Mouse (Mus musculus): ENCODE data around the gene Zfp276.
A peak's percentile ranks its signal among the peaks of the same experiment; 100 is the strongest.

Zfp276 gene

DNA sequence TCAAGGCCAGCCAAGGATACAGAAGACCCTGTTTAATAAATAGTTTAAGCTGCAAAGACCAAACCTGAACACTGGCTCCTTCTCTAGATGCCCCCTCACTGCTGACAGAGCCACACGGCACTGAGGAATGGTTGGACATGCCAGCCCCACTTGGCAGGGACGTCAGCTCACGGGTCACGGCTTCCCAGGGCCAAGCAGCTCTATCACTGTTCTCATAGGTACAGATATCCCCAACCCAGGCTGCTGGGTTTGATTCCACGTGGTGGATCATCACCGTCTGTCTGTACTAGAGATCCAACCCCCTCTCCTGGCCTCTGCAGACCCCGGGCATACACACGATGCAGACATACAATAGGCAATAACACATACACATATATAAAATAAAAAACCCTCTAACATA, 36.7 kb downstream of the Zfp276 start:
- no peak for DNase-seq (ENCODE audit: low spot score)

- no peak for DNase-seq (ENCODE audit: low spot score)
Observed at GRCm38 (mm10) chr8:123291716-123292115, 37.7 kb downstream of the Zfp276 start.

- no peak for DNase-seq (ENCODE audit: low spot score)
Observed at GRCm38 (mm10) chr8:123292281-123292680, 38.3 kb downstream of the Zfp276 start.

DNA sequence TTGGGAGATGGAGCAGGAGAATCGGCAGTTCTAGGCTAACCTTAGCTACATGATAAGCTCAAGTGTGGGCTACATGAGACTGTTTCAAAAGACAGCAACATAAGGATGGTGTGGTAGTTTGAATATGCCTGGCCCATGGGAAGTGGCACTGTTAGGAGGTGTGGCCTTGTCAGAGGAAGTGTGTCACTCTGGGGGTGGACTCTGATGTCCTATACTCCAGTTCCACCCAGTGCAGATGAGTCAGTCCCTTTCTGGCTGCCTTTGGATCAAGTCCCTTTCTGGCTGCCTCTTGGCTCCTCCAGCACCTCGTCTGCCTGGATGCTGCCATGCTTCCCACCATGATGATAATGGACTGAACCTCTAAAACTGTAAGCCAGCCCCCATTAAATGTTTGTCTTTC, 38.8 kb downstream of the Zfp276 start:
- no peak for DNase-seq (ENCODE audit: low spot score)

DNA sequence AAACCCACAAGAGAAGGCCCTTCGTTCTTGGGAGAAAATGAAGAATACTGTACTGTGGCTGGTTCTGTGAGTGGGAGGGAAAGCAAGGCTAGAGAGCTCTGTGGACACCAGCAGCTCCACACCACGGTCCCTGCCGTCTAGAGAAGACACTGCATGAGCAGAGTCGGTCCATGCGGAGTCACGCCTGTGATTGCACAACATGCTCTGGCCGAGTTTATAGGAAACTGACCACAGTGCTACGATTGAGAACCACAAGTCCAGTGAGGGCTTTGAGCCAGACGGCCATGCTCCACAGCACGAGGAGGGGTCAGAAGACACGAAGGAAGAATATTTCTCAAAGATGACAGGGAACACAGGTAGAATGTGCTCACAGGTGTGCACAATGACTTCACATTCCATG, 44.3 kb downstream of the Zfp276 start:
- no peak for DNase-seq (ENCODE audit: low spot score)

GRCm38 (mm10) chr8:123308738-123309137, 54.7 kb downstream of the Zfp276 start:
- DNase-seq (ENCODE audit: low spot score): no peak

- DNase-seq (ENCODE audit: low spot score): no peak
Observed at GRCm38 (mm10) chr8:123317781-123318466, 63.9 kb downstream of the Zfp276 start.

- peak; percentile 95 for DNase-seq (ENCODE audit: low spot score)
Observed at GRCm38 (mm10) chr8:123318467-123318911, 64.5 kb downstream of the Zfp276 start, which contains the start of gene Fanca. TSS of gene Fanca (minus strand) at chr8:123318576.

All from spleen, adult 12 weeks (tissue).